Mouse (Mus musculus) myocyte (in vitro differentiated cells): Measurements from ENCODE around the gene Slc16a10.

Source experiments
- MYOD1 ChIP-seq, 3 experiments: IDR thresholded peaks; one replicate each; pipeline ENCODE4 v1.6.1; 2011; ENCODE audit warnings: control low read depth in 2 of 3, low read depth in 2 of 3, mild to moderate bottlenecking in 2 of 3, moderate library complexity in 1 of 3; ENCODE audit not compliant: insufficient read length in 2 of 3, control insufficient read depth in 1 of 3
- POLR2A ChIP-seq: IDR thresholded peaks from one replicate; pipeline ENCODE4 v1.6.1; 2011; ENCODE audit warnings: low read depth, mild to moderate bottlenecking, control low read depth, moderate library complexity; ENCODE audit not compliant: insufficient read length
- TCF12 ChIP-seq: IDR thresholded peaks from one replicate; pipeline ENCODE4 v1.6.1; 2011; ENCODE audit warnings: mild to moderate bottlenecking, control low read depth; ENCODE audit not compliant: poor library complexity, insufficient read depth, severe bottlenecking
- TCF3 ChIP-seq: IDR thresholded peaks from one replicate; pipeline ENCODE4 v1.6.1; 2011; ENCODE audit warnings: low read depth, control low read depth; ENCODE audit not compliant: insufficient read length

DNA sequence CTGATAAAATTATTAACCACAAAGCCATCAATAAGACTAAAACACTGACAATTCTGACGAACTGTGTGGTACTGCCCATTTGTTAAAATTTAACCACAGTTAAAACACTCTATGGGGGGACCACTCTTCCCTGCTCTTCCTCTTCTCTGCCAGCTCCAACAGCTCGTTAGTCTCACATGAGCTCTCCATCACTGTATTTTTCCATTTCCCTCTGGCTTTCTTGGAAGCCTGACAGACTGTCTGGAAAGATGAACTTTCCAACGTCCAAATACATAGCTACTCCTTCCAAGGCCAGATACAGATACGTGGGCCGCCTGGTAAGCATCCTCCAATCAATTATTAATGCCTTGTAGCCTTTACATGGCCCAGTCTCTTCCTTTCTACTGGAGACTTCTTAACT lies 38.3 kb downstream of the Slc16a10 start:
- no peak for TF ChIP-seq MYOD1 (IDR thresholded peaks at IDR 0.05; ENCODE audit: control insufficient read depth in 1 of 3, insufficient read length in 2 of 3, low read depth in 2 of 3)
- no peak for TF ChIP-seq POLR2A
- TF ChIP-seq TCF12: no peak
- TF ChIP-seq TCF3: no peak
